Mouse (Mus musculus): ENCODE data around the gene Fam171a1. TPM values are rescaled to one million over a fixed set of nuclear protein-coding genes. Genes with fewer than 3 reads are reported as not detected.
A peak's percentile ranks its signal among the peaks of the same experiment; 100 is the strongest.

Fam171a1 gene
- polyA plus RNA-seq, 1 experiment from 2014 or later: 62.0 TPM

GRCm38 (mm10) chr2:3132473-3132872, 18.4 kb downstream of the Fam171a1 start:
- ATAC-seq (ENCODE audit: low FRiP score, low TSS enrichment): no peak
- H3K4me1 ChIP-seq (ENCODE audit: insufficient read depth, low read length): peaks cover 75% of the 10 kb centered on the region

GRCm38 (mm10) chr2:3134580-3135296, 20.7 kb downstream of the Fam171a1 start:
- no peak overlapping the region for H3K9ac ChIP-seq (replicated peaks; ENCODE audit: low read length)
- whole genome bisulfite sequencing: 17% methylated on average over 12 of the region's 12 CpGs
- peaks cover 66% of the 10 kb centered on the region for H3K4me1 ChIP-seq (ENCODE audit: insufficient read depth, low read length)
- peak overlapping the region; percentile 28 for H3K4me2 ChIP-seq (replicated peaks; ENCODE audit: low read depth, low read length)
- peak; percentile 88 for ATAC-seq (ENCODE audit: low FRiP score, low TSS enrichment)
- H3K4me3 ChIP-seq (ENCODE audit: low read length): no peak overlapping the region
- no peaks in the 10 kb centered on the region for H3K36me3 ChIP-seq (ENCODE audit: insufficient read depth, low read length)
- H3K27me3 ChIP-seq (ENCODE audit: insufficient read depth, low read length): no peaks in the 10 kb centered on the region
- H3K9me3 ChIP-seq (ENCODE audit: low read length): no peaks in the 10 kb centered on the region
- peak overlapping the region; percentile 96 for H3K27ac ChIP-seq (ENCODE audit: low read length)

More at GRCm38 (mm10) chr2:3132473-3132872, 18.4 kb downstream of the Fam171a1 start:
- H3K27me3 ChIP-seq (ENCODE audit: insufficient read depth, low read length): no peaks in the 10 kb centered on the region
- H3K36me3 ChIP-seq (ENCODE audit: insufficient read depth, low read length): no peaks in the 10 kb centered on the region
- H3K27ac ChIP-seq (ENCODE audit: low read length): no peak overlapping the region
- H3K4me3 ChIP-seq (ENCODE audit: low read length): no peak overlapping the region
- H3K9ac ChIP-seq (replicated peaks; ENCODE audit: low read length): no peak overlapping the region
- 75% methylated on average over 9 of the region's 9 CpGs for WGBS
- no peak overlapping the region for H3K4me2 ChIP-seq (replicated peaks; ENCODE audit: low read depth, low read length)
- H3K9me3 ChIP-seq (ENCODE audit: low read length): no peaks in the 10 kb centered on the region

GRCm38 (mm10) chr2:3135297-3135684, 21.3 kb downstream of the Fam171a1 start:
- Histone ChIP-seq H3K9me3 (ENCODE audit: low read length) (no peaks in the 10 kb centered on the region), H3K27me3 (ENCODE audit: insufficient read depth, low read length) (no peaks in the 10 kb centered on the region), H3K4me1 (ENCODE audit: insufficient read depth, low read length) (peaks cover 65% of the 10 kb centered on the region), H3K4me3 (ENCODE audit: low read length) (no peak overlapping the region), H3K27ac (ENCODE audit: low read length) (peak overlapping the region; percentile 96), H3K9ac (replicated peaks; ENCODE audit: low read length) (no peak overlapping the region; the same call in 1 of the 2 replicates), H3K4me2 (replicated peaks; ENCODE audit: low read depth, low read length) (peak overlapping the region; percentile 28), H3K36me3 (ENCODE audit: insufficient read depth, low read length) (no peaks in the 10 kb centered on the region)
- ATAC-seq (ENCODE audit: low FRiP score, low TSS enrichment): no peak; the same call in 1 of the 2 replicates
- 22% methylated on average over 2 of the region's 2 CpGs for WGBS

- Histone ChIP-seq H3K9ac (replicated peaks; ENCODE audit: low read length) (no peak overlapping the region), H3K4me3 (ENCODE audit: low read length) (no peak overlapping the region), H3K27ac (ENCODE audit: low read length) (peak overlapping the region; percentile 45; the same call in 1 of the 2 replicates), H3K9me3 (ENCODE audit: low read length) (no peaks in the 10 kb centered on the region), H3K4me2 (replicated peaks; ENCODE audit: low read depth, low read length) (no peak overlapping the region), H3K4me1 (ENCODE audit: insufficient read depth, low read length) (peaks cover 56% of the 10 kb centered on the region), H3K36me3 (ENCODE audit: insufficient read depth, low read length) (no peaks in the 10 kb centered on the region), H3K27me3 (ENCODE audit: insufficient read depth, low read length) (no peaks in the 10 kb centered on the region)
- WGBS: 55% methylated on average over 2 of the region's 2 CpGs
- no peak for ATAC-seq (ENCODE audit: low FRiP score, low TSS enrichment)
Observed at GRCm38 (mm10) chr2:3138308-3138707, 24.3 kb downstream of the Fam171a1 start.

GRCm38 (mm10) chr2:3139065-3139464, 25.0 kb downstream of the Fam171a1 start:
- no peak for ATAC-seq (ENCODE audit: low FRiP score, low TSS enrichment)
- 82% methylated on average over 2 of the region's 2 CpGs for WGBS
- no peak overlapping the region for H3K27ac ChIP-seq (ENCODE audit: low read length)
- H3K4me1 ChIP-seq (ENCODE audit: insufficient read depth, low read length): peaks cover 48% of the 10 kb centered on the region
- H3K9me3 ChIP-seq (ENCODE audit: low read length): no peaks in the 10 kb centered on the region
- no peaks in the 10 kb centered on the region for H3K27me3 ChIP-seq (ENCODE audit: insufficient read depth, low read length)
- no peaks in the 10 kb centered on the region for H3K36me3 ChIP-seq (ENCODE audit: insufficient read depth, low read length)
- no peak overlapping the region for H3K9ac ChIP-seq (replicated peaks; ENCODE audit: low read length)
- no peak overlapping the region for H3K4me2 ChIP-seq (replicated peaks; ENCODE audit: low read depth, low read length)
- no peak overlapping the region for H3K4me3 ChIP-seq (ENCODE audit: low read length)

- Histone ChIP-seq H3K27me3 (ENCODE audit: insufficient read depth, low read length) (no peaks in the 10 kb centered on the region), H3K9ac (replicated peaks; ENCODE audit: low read length) (no peak overlapping the region), H3K27ac (ENCODE audit: low read length) (peak overlapping the region; percentile 52; the same call in 1 of the 2 replicates), H3K9me3 (ENCODE audit: low read length) (no peaks in the 10 kb centered on the region), H3K36me3 (ENCODE audit: insufficient read depth, low read length) (no peaks in the 10 kb centered on the region), H3K4me3 (ENCODE audit: low read length) (no peak overlapping the region), H3K4me2 (replicated peaks; ENCODE audit: low read depth, low read length) (no peak overlapping the region), H3K4me1 (ENCODE audit: insufficient read depth, low read length) (peaks cover 43% of the 10 kb centered on the region)
- 48% methylated on average over 3 of the region's 3 CpGs for WGBS
- ATAC-seq (ENCODE audit: low FRiP score, low TSS enrichment): no peak
Observed at GRCm38 (mm10) chr2:3139578-3139977, 25.6 kb downstream of the Fam171a1 start.

- WGBS: 57% methylated on average over 5 of the region's 5 CpGs
- H3K4me3 ChIP-seq (ENCODE audit: low read length): no peak overlapping the region
- H3K27ac ChIP-seq (ENCODE audit: low read length): no peak overlapping the region
- H3K4me2 ChIP-seq (replicated peaks; ENCODE audit: low read depth, low read length): no peak overlapping the region
- H3K36me3 ChIP-seq (ENCODE audit: insufficient read depth, low read length): no peaks in the 10 kb centered on the region
- no peaks in the 10 kb centered on the region for H3K9me3 ChIP-seq (ENCODE audit: low read length)
- H3K4me1 ChIP-seq (ENCODE audit: insufficient read depth, low read length): peaks cover 33% of the 10 kb centered on the region
- 0 out of 2 replicates have a peak, but pooled peaks have one; percentile 14 for ATAC-seq (ENCODE audit: low FRiP score, low TSS enrichment)
- H3K27me3 ChIP-seq (ENCODE audit: insufficient read depth, low read length): no peaks in the 10 kb centered on the region
- H3K9ac ChIP-seq (replicated peaks; ENCODE audit: low read length): no peak overlapping the region
Observed at GRCm38 (mm10) chr2:3140585-3140984, 26.6 kb downstream of the Fam171a1 start.

GRCm38 (mm10) chr2:3141804-3142203, 27.8 kb downstream of the Fam171a1 start:
- Histone ChIP-seq H3K9me3 (ENCODE audit: low read length) (no peaks in the 10 kb centered on the region), H3K4me2 (replicated peaks; ENCODE audit: low read depth, low read length) (no peak overlapping the region), H3K27ac (ENCODE audit: low read length) (no peak overlapping the region), H3K4me1 (ENCODE audit: insufficient read depth, low read length) (peaks cover 24% of the 10 kb centered on the region), H3K4me3 (ENCODE audit: low read length) (no peak overlapping the region), H3K36me3 (ENCODE audit: insufficient read depth, low read length) (no peaks in the 10 kb centered on the region), H3K9ac (replicated peaks; ENCODE audit: low read length) (no peak overlapping the region), H3K27me3 (ENCODE audit: insufficient read depth, low read length) (no peaks in the 10 kb centered on the region)
- no peak for ATAC-seq (ENCODE audit: low FRiP score, low TSS enrichment)
- 94% methylated on average over 4 of the region's 4 CpGs for WGBS

- no peaks in the 10 kb centered on the region for H3K27me3 ChIP-seq (ENCODE audit: insufficient read depth, low read length)
- no peak overlapping the region for H3K27ac ChIP-seq (ENCODE audit: low read length)
- H3K36me3 ChIP-seq (ENCODE audit: insufficient read depth, low read length): no peaks in the 10 kb centered on the region
- H3K4me2 ChIP-seq (replicated peaks; ENCODE audit: low read depth, low read length): no peak overlapping the region
- WGBS: 91% methylated on average over 5 of the region's 5 CpGs
- H3K9me3 ChIP-seq (ENCODE audit: low read length): no peaks in the 10 kb centered on the region
- no peak for ATAC-seq (ENCODE audit: low FRiP score, low TSS enrichment)
- H3K4me3 ChIP-seq (ENCODE audit: low read length): no peak overlapping the region
- peaks cover 9% of the 10 kb centered on the region for H3K4me1 ChIP-seq (ENCODE audit: insufficient read depth, low read length)
- H3K9ac ChIP-seq (replicated peaks; ENCODE audit: low read length): no peak overlapping the region
Observed at GRCm38 (mm10) chr2:3144291-3144690, 30.3 kb downstream of the Fam171a1 start.

- no peaks in the 10 kb centered on the region for H3K36me3 ChIP-seq (ENCODE audit: insufficient read depth, low read length)
- H3K4me2 ChIP-seq (replicated peaks; ENCODE audit: low read depth, low read length): no peak overlapping the region
- no peak overlapping the region for H3K27ac ChIP-seq (ENCODE audit: low read length)
- 68% methylated on average over 6 of the region's 6 CpGs for WGBS
- H3K9ac ChIP-seq (replicated peaks; ENCODE audit: low read length): no peak overlapping the region
- H3K4me1 ChIP-seq (ENCODE audit: insufficient read depth, low read length): 0 out of 2 replicates have a peak, but pooled peaks cover 6% of the 10 kb centered on the region
- no peaks in the 10 kb centered on the region for H3K27me3 ChIP-seq (ENCODE audit: insufficient read depth, low read length)
- H3K4me3 ChIP-seq (ENCODE audit: low read length): no peak overlapping the region
- no peaks in the 10 kb centered on the region for H3K9me3 ChIP-seq (ENCODE audit: low read length)
- ATAC-seq (ENCODE audit: low FRiP score, low TSS enrichment): peak; percentile 72
Observed at GRCm38 (mm10) chr2:3147550-3148157, 33.6 kb downstream of the Fam171a1 start.
